18 mouse cellular contexts compared by ENCODE assay signal in genomic region chr9:96914851-96915250, GRCm38 (mm10). TPM values are rescaled to one million over a fixed set of nuclear protein-coding genes. Genes with fewer than 3 reads are reported as not detected.
DNase-seq lines count a peak whose midpoint lies in the region; TF ChIP-seq lines count a peak whose summit lies in the region.
"Had no signal": no experiment of that assay in that cellular context is flagged by ENCODE, and none has a peak within 500 bp of the region (broad histone marks: within the 10 kb centered on the region; RNA-seq: fewer than 3 reads in every experiment).

No protein-coding gene starts in this region.

- DNase-seq in cerebellum, postnatal 14 days = peak; percentile 30 to 41
- DNase-seq in cerebellum, adult 9-11 months = no peak
- peak; percentile 20 for DNase-seq in left cerebral cortex, postnatal 4 days
- DNase-seq in left cerebral cortex, postnatal 36 days (ENCODE audit: low spot score in 2 of 2) = no peak
- DNase-seq in kidney, postnatal 25 days = peak; percentile 44 to 64
- DNase-seq in heart, postnatal 25 days (ENCODE audit: low spot score) = no peak
- no peak for DNase-seq in embryo, embryonic 10.5 days (ENCODE audit: low spot score)
- no peak for DNase-seq in layer of hippocampus, adult 2 months (ENCODE audit: low spot score in 2 of 2)
- DNase-seq: adrenal gland, postnatal 10 days; cerebellum, adult 11 months; cerebellum, adult 8-10 months; gastrocnemius, postnatal 10 days; heart, adult 18-20 months; heart, postnatal 10 days had no signal

- no peak overlapping the region for H3K4me3 ChIP-seq in layer of hippocampus, adult 2 months
- H3K4me3 ChIP-seq: embryonic facial prominence, embryonic 13.5 days; forebrain, embryonic 12.5 days; heart, embryonic 10.5 days; hindbrain, embryonic 13.5 days had no signal

- H3K27ac ChIP-seq in layer of hippocampus, adult 2 months = no peak overlapping the region
- H3K27ac ChIP-seq: embryonic facial prominence, embryonic 13.5 days; forebrain, embryonic 12.5 days; heart, embryonic 10.5 days; hindbrain, embryonic 13.5 days had no signal

- no peak for TF ChIP-seq CTCF in layer of hippocampus, adult 2 months (conservative IDR thresholded peaks at IDR 0.05)

- intact Hi-C loops in left cerebral cortex, postnatal 4 days (cut with DNase I) = loop anchor here (5.0 kb wide), 2 partner anchors 237 to 247 kb away; no protein-coding TSS in a partner anchor
- intact Hi-C loops in left cerebral cortex, postnatal 36 days (cut with DNase I) = no loop called here
- intact Hi-C loops in heart, postnatal 25 days (cut with DNase I) = loop anchor here (5.0 kb wide), 1 partner anchor 102 kb away; the partner anchor contains the start of gene Spsb4

RNA-seq across cellular contexts. Expression of gene Pxylp1, which starts 22.4 kb away (rescaled TPM):
- 10 to 100 TPM; 19.1 to 20.7 TPM for total RNA-seq in left cerebral cortex, postnatal 4 days (2021)
- total RNA-seq in left cerebral cortex, postnatal 36 days (2021) = 10 to 100 TPM; 17.1 to 17.6 TPM
- 10 to 100 TPM; 17.4 to 24.9 TPM for total RNA-seq in heart, postnatal 25 days (2021)
- 10 to 100 TPM; 17.7 to 20.2 TPM for total RNA-seq in layer of hippocampus, adult 2 months (2021)

Comparison
In these comparisons a context has a peak if more than half of its experiments do, and no peak if none do; other contexts are left out.
1. DNase-seq: peak in cerebellum, postnatal 14 days (2 of 2), left cerebral cortex, postnatal 4 days (single experiment) and kidney, postnatal 25 days (2 of 2); none in cerebellum, adult 9-11 months (single experiment), left cerebral cortex, postnatal 36 days (0 of 2), heart, postnatal 25 days (single experiment), embryo, embryonic 10.5 days (single experiment) and layer of hippocampus, adult 2 months (0 of 2).